Mouse (Mus musculus) heart, postnatal 0 days (tissue): ENCODE results near the gene Gm21858. TPM values are rescaled to one million over a fixed set of nuclear protein-coding genes. Genes with fewer than 3 reads are reported as not detected.
"Not testable (repeated sequence)": the region's sequence is repeated elsewhere in the genome, so short reads cannot be mapped to it uniquely, and the experiment has no call there.

Source experiments
- ATAC-seq: fragments of 200-750 bp; cut with Nextera tagmentation; 2 replicates; pipeline ENCODE4 v1.8.0; 2017; ENCODE audit warnings: low read depth, moderate number of reproducible peaks, moderate library complexity; ENCODE audit not compliant: insufficient read depth
- DNase-seq: peaks from one replicate; pipeline ENCODE4 v3.0.0-alpha.2; 2016; ENCODE audit warnings: low spot score
- H3K27ac ChIP-seq: fragments of 300-500 bp; sonication (generic); 2 replicates; pipeline ENCODE4 v1.5.1; 2014; ENCODE audit warnings: low read depth, mild to moderate bottlenecking
- H3K27me3 ChIP-seq: fragments of 300-500 bp; sonication (generic); 2 replicates; pipeline ENCODE4 v1.6.1; 2014; ENCODE audit warnings: low read length, mixed read lengths; ENCODE audit not compliant: control insufficient read depth, insufficient read depth
- H3K36me3 ChIP-seq: fragments of 300-500 bp; sonication (generic); replicated peaks from 2 replicates; pipeline ENCODE4 v1.6.1; 2014; ENCODE audit warnings: low read length, mixed read lengths; ENCODE audit not compliant: control insufficient read depth, insufficient read depth
- H3K4me1 ChIP-seq: fragments of 300-500 bp; sonication (generic); 2 replicates; pipeline ENCODE4 v1.6.1; 2014; ENCODE audit warnings: antibody characterized with exemption; ENCODE audit not compliant: control insufficient read depth, insufficient read depth
- H3K4me2 ChIP-seq: fragments of 300-500 bp; sonication (generic); 2 replicates; pipeline ENCODE4 v1.6.1; 2014; ENCODE audit warnings: low read depth, mild to moderate bottlenecking, low read length, moderate library complexity
- H3K4me3 ChIP-seq: fragments of 300-500 bp; sonication (generic); 2 replicates; pipeline ENCODE4 v1.5.1; 2014; ENCODE audit warnings: low read depth, low read length
- H3K9ac ChIP-seq: fragments of 300-500 bp; sonication (generic); replicated peaks from 2 replicates; pipeline ENCODE4 v1.6.1; 2014; ENCODE audit warnings: low read depth, low read length, mixed read lengths
- H3K9me3 ChIP-seq: fragments of 300-500 bp; sonication (generic); replicated peaks from 2 replicates; pipeline ENCODE4 v1.6.1; 2016; ENCODE audit warnings: low read length; ENCODE audit not compliant: control insufficient read depth
- WGBS: fragments of 180-500 bp; shearing (Covaris S2); extraction: QIAGEN DNeasy Blood & Tissue Kit; methylation state at CpG from one replicate; pipeline ENCODE4 v1.1.7; 2014; 5-methylcytosine and 5-hydroxymethylcytosine counted together
- polyA plus RNA-seq: library from polyadenylated mRNA; unstranded; fragments of >200 nt; fragmentation: Nextera tagmentation; extraction: Ambion mirVana; gene quantifications from 2 replicates; pipeline ENCODE4 v1.2.1, GENCODE M21; 2015
- total RNA-seq: library from RNA; depleted of rRNA; stranded (reverse); fragments of >200 nt; gene quantifications from 2 replicates; pipeline ENCODE4 v1.2.3, GENCODE M21; 2014; ENCODE audit warnings: low replicate concordance; rRNA removed

Gene Gm21858
- total RNA-seq: not detected in 2 replicates
- polyA plus RNA-seq: not detected in 2 replicates

GRCm38 (mm10) chrY:55731456-55731855 lies at the start of gene Gm21858:
TSS of gene Gm21858 (plus strand) at chrY:55731756.
- H3K27me3 ChIP-seq, DNase-seq, H3K4me2 ChIP-seq, H3K36me3 ChIP-seq, H3K9ac ChIP-seq, H3K4me3 ChIP-seq, ATAC-seq, H3K27ac ChIP-seq, H3K9me3 ChIP-seq, H3K4me1 ChIP-seq: not testable (repeated sequence)
- WGBS: no CpG with 5 or more reads among the region's 6 CpGs
